Mouse (Mus musculus) 416B (cell line): ENCODE data around the gene Vps18.

ENCODE experiments used
- DNase-seq: peaks from one replicate; pipeline ENCODE4 v3.0.0; 2011; ENCODE audit warnings: low read depth

Vps18 gene

DNA sequence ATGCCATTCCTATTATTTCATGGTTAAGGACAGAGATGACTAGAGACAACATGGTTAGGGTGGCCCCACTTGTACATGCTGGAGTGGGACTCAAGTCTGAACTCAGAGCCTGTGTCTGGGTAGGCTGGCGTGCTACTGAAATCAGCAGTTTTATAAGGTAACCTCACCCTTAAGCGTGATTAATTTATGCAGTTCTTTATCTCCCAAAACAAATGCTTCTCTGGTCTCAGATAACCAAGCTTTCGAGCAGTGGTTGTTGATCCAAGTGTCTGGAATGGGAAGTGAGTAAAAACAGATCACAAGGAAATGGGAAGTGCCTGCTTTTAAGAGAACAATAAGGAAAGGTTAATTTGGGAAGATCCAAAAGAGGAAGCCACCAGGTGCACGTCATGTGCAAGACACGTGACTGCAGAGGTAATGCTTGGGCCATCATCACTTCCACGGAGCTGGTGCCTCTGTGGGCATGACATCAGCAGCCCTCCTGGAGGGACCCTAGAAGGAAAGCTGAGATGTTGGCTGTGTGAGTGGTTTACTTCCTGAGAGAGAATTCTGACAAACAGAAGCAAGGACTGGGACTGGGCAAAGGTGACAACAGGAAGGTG is 56.1 kb downstream of the Vps18 start:
- DNase-seq, result no peak
